Mouse (Mus musculus): ENCODE results near the gene Sf1. TPM values are rescaled to one million over a fixed set of nuclear protein-coding genes. Genes with fewer than 3 reads are reported as not detected.

Sf1 gene
- polyA plus RNA-seq, 1 experiment from 2014 or later = 86.9 TPM

GRCm38 (mm10) chr19:6351431-6352106, 11.9 kb upstream of the Sf1 start:
- ATAC-seq (ENCODE audit: insufficient number of reproducible peaks, insufficient read depth, low FRiP score, low read depth) = no peak
- peaks cover 43% of the 10 kb centered on the region for H3K36me3 ChIP-seq (ENCODE audit: control insufficient read depth, insufficient read depth, low read length)
- peaks cover 13 to 14% of the 10 kb centered on the region in 2 experiments for H3K4me1 ChIP-seq (ENCODE audit: control insufficient read depth in 2 of 2, insufficient read depth in 2 of 2, low read length in 2 of 2)
- no peaks in the 10 kb centered on the region for H3K9me3 ChIP-seq (ENCODE audit: control insufficient read depth, low read length)
- no peak overlapping the region for H3K4me3 ChIP-seq (ENCODE audit: control insufficient read depth in 1 of 2, insufficient read depth in 1 of 2, low read depth in 1 of 2, low read length in 2 of 2)
- no peaks in the 10 kb centered on the region for H3K27me3 ChIP-seq (ENCODE audit: control insufficient read depth, insufficient read depth, low read length)
- no peak overlapping the region for H3K27ac ChIP-seq (replicated peaks in 1 of 2; ENCODE audit: control insufficient read depth in 1 of 2, insufficient read depth in 1 of 2, low read depth in 2 of 2, low read length in 2 of 2)
- WGBS = 52% methylated on average over 14 of the region's 14 CpGs
- no peak overlapping the region for H3K4me2 ChIP-seq (ENCODE audit: low read length)
- H3K9ac ChIP-seq (ENCODE audit: low read length) = no peak overlapping the region

GRCm38 (mm10) chr19:6352107-6352505, 11.4 kb upstream of the Sf1 start:
- peaks cover 38% of the 10 kb centered on the region for H3K36me3 ChIP-seq (ENCODE audit: control insufficient read depth, insufficient read depth, low read length)
- H3K4me1 ChIP-seq (ENCODE audit: control insufficient read depth in 2 of 2, insufficient read depth in 2 of 2, low read length in 2 of 2) = peaks cover 13 to 14% of the 10 kb centered on the region in 2 experiments
- no peaks in the 10 kb centered on the region for H3K9me3 ChIP-seq (ENCODE audit: control insufficient read depth, low read length)
- no peak overlapping the region for H3K27ac ChIP-seq (replicated peaks in 1 of 2; ENCODE audit: control insufficient read depth in 1 of 2, insufficient read depth in 1 of 2, low read depth in 2 of 2, low read length in 2 of 2)
- H3K9ac ChIP-seq (ENCODE audit: low read length) = no peak overlapping the region
- WGBS = 83% methylated on average over 2 of the region's 2 CpGs
- H3K4me3 ChIP-seq (ENCODE audit: control insufficient read depth in 1 of 2, insufficient read depth in 1 of 2, low read depth in 1 of 2, low read length in 2 of 2) = no peak overlapping the region
- ATAC-seq (ENCODE audit: insufficient number of reproducible peaks, insufficient read depth, low FRiP score, low read depth) = no peak
- H3K27me3 ChIP-seq (ENCODE audit: control insufficient read depth, insufficient read depth, low read length) = no peaks in the 10 kb centered on the region
- no peak overlapping the region for H3K4me2 ChIP-seq (ENCODE audit: low read length)

GRCm38 (mm10) chr19:6354030-6354429, 9.5 kb upstream of the Sf1 start:
- 62% methylated on average over 7 of the region's 7 CpGs for WGBS
- ATAC-seq (ENCODE audit: insufficient number of reproducible peaks, insufficient read depth, low FRiP score, low read depth) = no peak

GRCm38 (mm10) chr19:6361291-6361690, 2.2 kb upstream of the Sf1 start:
- H3K36me3 ChIP-seq (ENCODE audit: control insufficient read depth, insufficient read depth, low read length) = peaks cover 32% of the 10 kb centered on the region
- H3K4me3 ChIP-seq (ENCODE audit: control insufficient read depth in 1 of 2, insufficient read depth in 1 of 2, low read depth in 1 of 2, low read length in 2 of 2) = no peak overlapping the region
- no peak for ATAC-seq (ENCODE audit: insufficient number of reproducible peaks, insufficient read depth, low FRiP score, low read depth)
- H3K4me2 ChIP-seq (ENCODE audit: low read length) = no peak overlapping the region
- no peak overlapping the region for H3K27ac ChIP-seq (replicated peaks in 1 of 2; ENCODE audit: control insufficient read depth in 1 of 2, insufficient read depth in 1 of 2, low read depth in 2 of 2, low read length in 2 of 2)
- H3K4me1 ChIP-seq (ENCODE audit: control insufficient read depth in 2 of 2, insufficient read depth in 2 of 2, low read length in 2 of 2) = peaks cover 0 to 15% of the 10 kb centered on the region in 2 experiments; a peak in 2 of 4 replicates
- no peak overlapping the region for H3K9ac ChIP-seq (ENCODE audit: low read length)
- 84% methylated on average over 3 of the region's 3 CpGs for WGBS
- no peaks in the 10 kb centered on the region for H3K27me3 ChIP-seq (ENCODE audit: control insufficient read depth, insufficient read depth, low read length)
- no peaks in the 10 kb centered on the region for H3K9me3 ChIP-seq (ENCODE audit: control insufficient read depth, low read length)

More at GRCm38 (mm10) chr19:6354030-6354429, 9.5 kb upstream of the Sf1 start:
- Histone ChIP-seq H3K27me3 (ENCODE audit: control insufficient read depth, insufficient read depth, low read length) (no peaks in the 10 kb centered on the region), H3K27ac (replicated peaks in 1 of 2; ENCODE audit: control insufficient read depth in 1 of 2, insufficient read depth in 1 of 2, low read depth in 2 of 2, low read length in 2 of 2) (no peak overlapping the region), H3K4me3 (ENCODE audit: control insufficient read depth in 1 of 2, insufficient read depth in 1 of 2, low read depth in 1 of 2, low read length in 2 of 2) (no peak overlapping the region), H3K4me1 (ENCODE audit: control insufficient read depth in 2 of 2, insufficient read depth in 2 of 2, low read length in 2 of 2) (peaks cover 9 to 11% of the 10 kb centered on the region in 2 experiments), H3K9ac (ENCODE audit: low read length) (no peak overlapping the region), H3K36me3 (ENCODE audit: control insufficient read depth, insufficient read depth, low read length) (peaks cover 32% of the 10 kb centered on the region), H3K4me2 (ENCODE audit: low read length) (no peak overlapping the region), H3K9me3 (ENCODE audit: control insufficient read depth, low read length) (no peaks in the 10 kb centered on the region)

GRCm38 (mm10) chr19:6363091-6363410, 439 bp upstream of the Sf1 start:
- Histone ChIP-seq H3K4me2 (ENCODE audit: low read length) (peak overlapping the region; percentile 62), H3K4me1 (ENCODE audit: control insufficient read depth in 2 of 2, insufficient read depth in 2 of 2, low read length in 2 of 2) (peaks cover 0 to 15% of the 10 kb centered on the region in 2 experiments; a peak in 2 of 4 replicates), H3K27ac (replicated peaks in 1 of 2; ENCODE audit: control insufficient read depth in 1 of 2, insufficient read depth in 1 of 2, low read depth in 2 of 2, low read length in 2 of 2) (peak overlapping the region; percentile 18 to 51), H3K4me3 (ENCODE audit: control insufficient read depth in 1 of 2, insufficient read depth in 1 of 2, low read depth in 1 of 2, low read length in 2 of 2) (peak overlapping the region; percentile 50 to 92), H3K9ac (ENCODE audit: low read length) (peak overlapping the region; percentile 98), H3K36me3 (ENCODE audit: control insufficient read depth, insufficient read depth, low read length) (peaks cover 50% of the 10 kb centered on the region), H3K27me3 (ENCODE audit: control insufficient read depth, insufficient read depth, low read length) (no peaks in the 10 kb centered on the region), H3K9me3 (ENCODE audit: control insufficient read depth, low read length) (no peaks in the 10 kb centered on the region)
- ATAC-seq (ENCODE audit: insufficient number of reproducible peaks, insufficient read depth, low FRiP score, low read depth) = no peak
- 2% methylated on average over 11 of the region's 11 CpGs for WGBS

GRCm38 (mm10) chr19:6364317-6364725, 831 bp downstream of the Sf1 start:
- H3K4me1 ChIP-seq (ENCODE audit: control insufficient read depth in 2 of 2, insufficient read depth in 2 of 2, low read length in 2 of 2) = peaks cover 0 to 15% of the 10 kb centered on the region in 2 experiments; a peak in 2 of 4 replicates
- H3K27ac ChIP-seq (replicated peaks in 1 of 2; ENCODE audit: control insufficient read depth in 1 of 2, insufficient read depth in 1 of 2, low read depth in 2 of 2, low read length in 2 of 2) = peak overlapping the region; percentile 97 to 98
- H3K9ac ChIP-seq (ENCODE audit: low read length) = peak overlapping the region; percentile 98
- H3K4me2 ChIP-seq (ENCODE audit: low read length) = peak overlapping the region; percentile 87
- peaks cover 62% of the 10 kb centered on the region for H3K36me3 ChIP-seq (ENCODE audit: control insufficient read depth, insufficient read depth, low read length)
- WGBS = under 1% methylated on average over 53 of the region's 55 CpGs
- no peaks in the 10 kb centered on the region for H3K9me3 ChIP-seq (ENCODE audit: control insufficient read depth, low read length)
- no peak for ATAC-seq (ENCODE audit: insufficient number of reproducible peaks, insufficient read depth, low FRiP score, low read depth)
- H3K27me3 ChIP-seq (ENCODE audit: control insufficient read depth, insufficient read depth, low read length) = no peaks in the 10 kb centered on the region
- peak overlapping the region; percentile 82 to 92 for H3K4me3 ChIP-seq (ENCODE audit: control insufficient read depth in 1 of 2, insufficient read depth in 1 of 2, low read depth in 1 of 2, low read length in 2 of 2)

GRCm38 (mm10) chr19:6364842-6365241, 1.4 kb downstream of the Sf1 start:
- Histone ChIP-seq H3K9me3 (ENCODE audit: control insufficient read depth, low read length) (no peaks in the 10 kb centered on the region), H3K27me3 (ENCODE audit: control insufficient read depth, insufficient read depth, low read length) (no peaks in the 10 kb centered on the region), H3K4me1 (ENCODE audit: control insufficient read depth in 2 of 2, insufficient read depth in 2 of 2, low read length in 2 of 2) (peaks cover 0 to 15% of the 10 kb centered on the region in 2 experiments; a peak in 2 of 4 replicates), H3K9ac (ENCODE audit: low read length) (peak overlapping the region; percentile 98), H3K4me2 (ENCODE audit: low read length) (peak overlapping the region; percentile 87), H3K4me3 (ENCODE audit: control insufficient read depth in 1 of 2, insufficient read depth in 1 of 2, low read depth in 1 of 2, low read length in 2 of 2) (peak overlapping the region; percentile 82 to 92), H3K27ac (replicated peaks in 1 of 2; ENCODE audit: control insufficient read depth in 1 of 2, insufficient read depth in 1 of 2, low read depth in 2 of 2, low read length in 2 of 2) (peak overlapping the region in 1 of 2 experiments; percentile 98; a peak in 1 of 4 replicates), H3K36me3 (ENCODE audit: control insufficient read depth, insufficient read depth, low read length) (peaks cover 66% of the 10 kb centered on the region)
- ATAC-seq (ENCODE audit: insufficient number of reproducible peaks, insufficient read depth, low FRiP score, low read depth) = no peak
- 3% methylated on average over 2 of the region's 2 CpGs for WGBS

- no peaks in the 10 kb centered on the region for H3K9me3 ChIP-seq (ENCODE audit: control insufficient read depth, low read length)
- 87% methylated on average over 2 of the region's 2 CpGs for WGBS
- H3K4me1 ChIP-seq (ENCODE audit: control insufficient read depth in 2 of 2, insufficient read depth in 2 of 2, low read length in 2 of 2) = peaks cover 4 to 19% of the 10 kb centered on the region in 2 experiments
- no peak overlapping the region for H3K27ac ChIP-seq (replicated peaks in 1 of 2; ENCODE audit: control insufficient read depth in 1 of 2, insufficient read depth in 1 of 2, low read depth in 2 of 2, low read length in 2 of 2)
- no peak for ATAC-seq (ENCODE audit: insufficient number of reproducible peaks, insufficient read depth, low FRiP score, low read depth)
- H3K27me3 ChIP-seq (ENCODE audit: control insufficient read depth, insufficient read depth, low read length) = no peaks in the 10 kb centered on the region
- no peak overlapping the region for H3K9ac ChIP-seq (ENCODE audit: low read length)
- peaks cover 100% of the 10 kb centered on the region for H3K36me3 ChIP-seq (ENCODE audit: control insufficient read depth, insufficient read depth, low read length)
- H3K4me2 ChIP-seq (ENCODE audit: low read length) = no peak overlapping the region
- H3K4me3 ChIP-seq (ENCODE audit: control insufficient read depth in 1 of 2, insufficient read depth in 1 of 2, low read depth in 1 of 2, low read length in 2 of 2) = no peak overlapping the region
Measured at GRCm38 (mm10) chr19:6370175-6370574, 6.7 kb downstream of the Sf1 start.

Measured in heart, embryonic 14.5 days (tissue).